Mouse (Mus musculus) cerebellum, postnatal 4 days (tissue): ENCODE measurements around the gene BC055324.

Experiments used
- DNase-seq, 2 experiments: peaks; one replicate each; pipeline ENCODE4 v3.0.0; 2022; ENCODE audit warnings: low spot score in 2 of 2, mixed read lengths in 1 of 2

The BC055324 gene

DNA sequence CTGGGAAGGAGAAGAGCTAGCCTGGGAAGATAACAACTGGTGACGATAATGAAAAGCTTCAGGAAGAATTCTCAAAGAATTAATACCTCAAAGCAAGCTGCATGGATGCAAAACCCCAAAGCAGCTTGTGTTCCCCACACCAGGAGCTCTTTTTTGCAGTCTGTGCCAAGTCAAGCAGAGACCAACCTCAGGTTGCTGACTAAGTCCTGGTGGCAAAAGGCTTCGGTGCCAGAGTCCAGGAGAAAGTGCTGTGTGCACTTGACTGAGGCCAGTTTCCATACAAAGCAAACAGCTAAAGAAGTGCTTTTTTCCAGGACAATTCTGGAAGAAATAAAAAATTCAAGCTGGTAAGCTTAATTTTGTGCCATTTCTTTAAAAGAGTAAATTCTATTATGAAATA is 41.2 kb downstream of the BC055324 start:
- DNase-seq = no peak

DNA sequence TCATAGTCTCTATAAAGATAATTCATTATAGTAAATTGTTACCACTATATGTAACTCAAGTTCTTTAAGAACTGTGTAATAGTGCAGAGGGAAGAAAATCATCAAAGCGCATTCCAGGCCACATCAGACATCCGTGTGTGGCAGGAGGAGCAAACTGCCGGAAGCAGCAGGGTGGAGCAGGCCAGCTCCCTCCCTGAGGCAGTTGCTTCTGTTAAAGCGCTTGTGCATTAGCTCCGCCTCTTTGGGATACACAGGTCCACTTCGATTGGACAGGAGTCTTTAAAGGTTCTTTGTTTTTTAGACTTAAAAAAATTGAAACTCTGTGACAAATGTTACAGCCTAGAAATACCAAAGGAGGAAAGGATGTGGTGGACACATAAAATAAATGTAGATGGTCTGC is 52.5 kb downstream of the BC055324 start:
- no peak for DNase-seq

DNA sequence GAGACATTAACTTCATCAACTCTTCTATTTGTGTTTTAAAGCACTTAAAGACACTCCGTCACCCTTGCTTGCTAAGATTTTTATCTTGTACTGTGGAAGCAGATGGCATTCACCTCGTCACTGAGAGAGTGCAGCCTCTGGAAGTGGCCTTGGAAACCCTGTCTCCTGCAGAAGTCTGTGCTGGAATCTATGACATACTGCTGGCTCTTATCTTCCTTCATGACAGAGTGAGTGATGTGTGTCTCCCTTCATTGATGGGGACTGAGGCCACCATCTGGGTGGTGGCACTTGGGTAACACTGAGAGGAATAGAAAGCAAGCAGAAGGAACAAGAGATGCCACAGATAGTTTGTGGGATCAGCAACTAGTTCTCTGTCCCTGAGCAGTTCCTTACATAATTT is 60.0 kb downstream of the BC055324 start:
- DNase-seq = no peak

DNA sequence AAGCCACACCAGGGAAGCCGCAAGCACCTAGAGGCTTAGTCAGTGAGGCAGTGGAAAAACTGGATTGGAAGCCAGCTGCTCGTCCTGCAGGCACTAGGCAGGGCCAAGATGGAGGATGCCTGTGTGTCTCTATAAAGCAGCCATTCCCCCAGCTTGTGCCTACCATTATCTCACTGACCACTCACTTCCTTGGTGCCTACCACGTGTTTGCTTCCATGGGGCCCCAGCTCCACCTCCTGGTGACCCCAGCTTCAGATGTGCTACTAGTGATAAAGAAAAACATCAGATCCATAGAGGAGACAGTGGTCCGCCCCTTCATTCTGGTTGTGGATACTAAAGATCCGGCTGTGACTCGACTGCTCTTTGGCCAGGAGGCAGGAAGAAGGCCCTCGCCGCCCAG is 62.8 kb downstream of the BC055324 start:
- no peak for DNase-seq

GRCm38 (mm10) chr1:163930458-163930794 is 64.2 kb downstream of the BC055324 start:
- DNase-seq = no peak

GRCm38 (mm10) chr1:163929636-163930457 is 64.7 kb downstream of the BC055324 start:
- DNase-seq = peak; percentile 73 to 87

- DNase-seq = no peak
Observed at GRCm38 (mm10) chr1:163928846-163929245, 65.8 kb downstream of the BC055324 start, which contains the start of gene Scyl3. TSS of gene Scyl3 (plus strand) at chr1:163929100.

GRCm38 (mm10) chr1:163924093-163924492 is 70.5 kb downstream of the BC055324 start:
- no peak for DNase-seq

DNA sequence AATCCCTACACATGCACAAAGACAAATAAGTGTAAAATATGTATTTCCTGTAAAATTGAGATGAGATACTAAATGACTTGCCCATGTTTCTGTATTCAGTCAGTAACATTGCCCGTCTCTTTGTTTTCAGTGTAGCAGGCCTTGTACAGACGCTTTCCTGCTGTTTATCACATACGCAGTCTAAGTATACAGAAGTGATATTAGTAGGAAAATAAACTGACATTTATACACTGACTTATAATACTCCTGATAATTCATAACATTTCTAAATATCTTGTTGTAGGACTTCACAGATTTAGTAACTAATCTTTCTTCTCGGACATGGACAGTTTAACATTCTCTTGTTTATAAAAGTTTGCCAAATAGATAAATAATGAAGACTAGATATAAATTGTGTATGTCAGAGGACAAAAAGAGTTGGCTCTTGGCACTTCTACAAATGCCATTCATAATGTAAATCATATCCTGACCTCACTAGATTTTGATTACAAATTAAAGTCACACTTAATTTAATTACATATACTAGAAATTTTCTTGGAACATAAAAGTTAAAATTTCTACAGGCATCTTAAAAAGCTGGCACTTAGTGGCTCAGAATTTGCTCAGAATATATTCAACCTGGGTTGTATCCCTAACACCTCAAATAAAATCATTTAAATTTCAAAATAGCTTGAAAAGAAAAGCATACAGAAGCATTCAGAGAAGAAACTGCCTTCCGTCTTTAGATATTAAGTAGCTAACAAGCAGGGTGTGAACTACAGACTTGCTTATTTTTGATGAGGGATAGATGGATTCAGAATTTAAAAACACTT is 77.0 kb downstream of the BC055324 start:
- no peak for DNase-seq

GRCm38 (mm10) chr1:163911981-163912380 is 82.6 kb downstream of the BC055324 start:
- DNase-seq = no peak

DNA sequence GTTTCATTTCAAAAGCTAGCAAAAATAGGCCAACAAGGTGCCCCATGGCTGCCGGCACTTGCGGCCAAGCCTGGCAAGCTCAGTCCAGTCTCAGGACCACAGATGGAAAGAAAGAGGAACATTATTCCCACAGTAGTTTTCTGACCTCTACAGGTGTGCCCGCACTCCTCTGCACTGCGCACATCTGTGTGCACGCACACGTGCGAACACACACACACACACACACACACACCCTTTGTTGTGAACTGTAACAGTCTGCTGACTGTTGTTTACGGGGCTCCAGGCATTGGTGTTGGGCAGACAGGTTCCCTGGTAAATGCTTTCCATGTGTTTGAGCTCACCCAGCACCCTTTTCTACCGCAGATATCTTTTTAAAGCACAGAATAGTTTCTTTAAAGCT is 83.8 kb downstream of the BC055324 start:
- DNase-seq = no peak

DNA sequence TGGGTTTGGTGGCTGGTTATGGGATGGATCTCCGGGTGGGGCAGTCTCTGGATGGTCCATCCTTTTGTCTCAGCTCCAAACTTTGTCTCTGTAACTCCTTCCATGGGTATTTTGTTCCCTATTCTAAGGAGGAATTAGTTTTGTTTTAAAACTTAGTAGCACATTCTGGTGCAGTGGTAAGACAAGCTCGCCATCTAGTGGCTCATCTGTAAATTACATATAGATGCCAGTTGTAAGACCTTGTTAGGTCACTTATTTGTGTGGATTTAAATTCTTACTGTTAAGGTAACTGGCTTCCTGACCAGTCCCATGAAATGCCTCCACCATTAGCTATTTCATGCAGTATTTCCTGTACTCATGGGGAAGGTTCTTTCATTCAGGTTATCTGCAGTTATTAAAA is 84.3 kb downstream of the BC055324 start:
- no peak for DNase-seq

GRCm38 (mm10) chr1:163908389-163908788 is 86.2 kb downstream of the BC055324 start:
- DNase-seq = no peak

- no peak for DNase-seq
Observed at GRCm38 (mm10) chr1:163907007-163907811, 87.4 kb downstream of the BC055324 start.

- no peak for DNase-seq
Observed at GRCm38 (mm10) chr1:163903411-163903810, 91.2 kb downstream of the BC055324 start.

- no peak for DNase-seq
Observed at GRCm38 (mm10) chr1:163900168-163900567, 94.4 kb downstream of the BC055324 start.

DNA sequence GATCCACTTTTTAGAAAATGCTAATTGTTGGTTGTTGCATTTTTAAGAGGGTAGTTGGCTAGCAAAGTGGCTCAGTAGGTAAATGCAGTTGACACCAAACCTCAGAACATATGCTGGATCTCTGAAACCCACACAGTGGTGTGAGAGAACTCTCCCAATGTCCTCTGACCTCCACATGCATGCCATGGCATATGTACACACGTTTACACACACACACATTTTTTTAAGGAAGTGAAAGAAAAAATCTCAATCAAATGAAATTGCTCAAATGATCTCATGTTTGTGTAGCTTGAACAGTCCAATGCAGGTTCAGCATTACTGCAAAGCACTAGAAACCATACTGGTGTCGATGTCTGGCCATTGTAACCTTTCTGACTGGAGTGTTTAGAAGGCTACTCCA is 95.0 kb downstream of the BC055324 start:
- no peak for DNase-seq

DNA sequence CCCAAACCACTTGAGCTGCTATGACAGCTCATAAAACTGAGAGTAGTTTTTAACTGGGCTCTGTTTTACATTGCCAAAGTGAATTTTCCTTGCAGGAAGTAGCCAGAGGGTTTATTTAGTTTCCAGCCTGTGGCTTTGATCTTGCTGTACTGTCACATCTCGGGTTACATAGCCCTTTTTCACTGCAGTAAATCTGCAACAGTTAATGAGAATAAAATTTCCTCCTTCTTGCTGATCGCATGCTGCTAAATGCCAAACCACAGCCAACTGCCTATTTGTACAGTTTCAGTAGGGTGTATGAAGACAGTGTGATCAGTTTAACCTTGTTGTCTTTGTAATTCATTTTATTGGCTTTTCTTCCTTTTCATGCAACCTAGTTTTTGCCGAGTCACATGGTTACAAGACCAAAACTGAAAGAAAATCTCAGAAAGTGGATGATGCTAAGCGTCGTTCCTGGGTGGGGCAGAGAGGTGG is 96.3 kb downstream of the BC055324 start:
- no peak for DNase-seq
